Mouse (Mus musculus): ENCODE results near the gene Ccdc73. TPM values are rescaled to one million over a fixed set of nuclear protein-coding genes. Genes with fewer than 3 reads are reported as not detected.

Gene Ccdc73
- total and polyA plus RNA-seq, 3 experiments: 0.08 to 0.43 TPM; not detected in 1

DNA sequence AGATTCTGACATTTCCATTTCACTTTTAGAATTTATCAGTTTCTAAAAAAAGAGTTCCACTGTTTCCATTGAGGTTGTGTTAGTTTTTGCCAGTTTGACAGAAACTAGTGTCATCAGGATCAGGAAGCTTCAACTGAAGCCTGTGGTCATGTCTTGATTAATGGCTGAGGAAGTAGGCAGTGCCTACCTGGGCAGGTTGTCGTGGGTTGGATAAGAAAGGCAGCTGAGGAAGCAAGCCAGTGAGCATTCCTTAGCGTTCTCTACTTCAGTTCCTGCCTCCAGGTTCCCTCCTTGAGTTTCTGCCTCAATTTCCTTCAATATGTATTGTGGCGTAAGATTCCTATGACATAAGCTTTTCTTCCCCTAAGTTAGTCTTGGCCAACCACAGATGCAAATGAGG is 118.2 kb downstream of the Ccdc73 start:
- H3K27ac ChIP-seq (ENCODE audit: control insufficient read depth, low read depth, low read length): no peak overlapping the region
- H3K27me3 ChIP-seq (ENCODE audit: control insufficient read depth in 1 of 2, insufficient read depth in 2 of 2, low read length in 2 of 2): peaks cover 5 to 8% of the 10 kb centered on the region in 2 experiments
- H3K9me3 ChIP-seq (replicated peaks; ENCODE audit: insufficient read depth, low read length): no peaks in the 10 kb centered on the region
- H3K79me2 ChIP-seq (ENCODE audit: control insufficient read depth, insufficient read depth, low read length, poor library complexity): no peaks in the 10 kb centered on the region
- H3K9ac ChIP-seq (ENCODE audit: control insufficient read depth, low read depth, low read length, poor library complexity, severe bottlenecking): no peak overlapping the region
- no peak for TF ChIP-seq ETS1 (IDR thresholded peaks at IDR 0.05; ENCODE audit: low read depth, low read length)
- no peak for TF ChIP-seq TCF12 (IDR thresholded peaks at IDR 0.05; ENCODE audit: low read depth, low read length)
- no peak for TF ChIP-seq TAL1 (IDR thresholded peaks at IDR 0.05; ENCODE audit: low read length)
- TF ChIP-seq TBP (IDR thresholded peaks at IDR 0.05; ENCODE audit: low read depth, low read length): no peak
- no peak for TF ChIP-seq MYC (IDR thresholded peaks at IDR 0.05; ENCODE audit: low read depth, low read length)
- no peak for TF ChIP-seq POLR2AphosphoS2 (IDR thresholded peaks at IDR 0.05; ENCODE audit: low read length)
- TF ChIP-seq GATA1 (IDR thresholded peaks at IDR 0.05; ENCODE audit: low read depth, low read length): no peak
- no peak for TF ChIP-seq CHD1 (IDR thresholded peaks at IDR 0.05; ENCODE audit: low read depth, low read length)
- no peak for TF ChIP-seq POLR2A (IDR thresholded peaks at IDR 0.05; ENCODE audit: control insufficient read depth in 1 of 2, insufficient read depth in 1 of 2, low read depth in 1 of 2, low read length in 2 of 2, poor library complexity in 1 of 2)
- no peak for TF ChIP-seq CHD2 (IDR thresholded peaks at IDR 0.05; ENCODE audit: low read length)
- TF ChIP-seq MAFK (IDR thresholded peaks at IDR 0.05; ENCODE audit: borderline replicate concordance, low read depth, low read length): no peak
- no peak for TF ChIP-seq HCFC1 (IDR thresholded peaks at IDR 0.05; ENCODE audit: low read depth, low read length)
- no peak for TF ChIP-seq GABPA (IDR thresholded peaks at IDR 0.05; ENCODE audit: low read depth, low read length)
- no peak for TF ChIP-seq KAT2A (conservative IDR thresholded peaks at IDR 0.05; ENCODE audit: low read depth, low read length)
- no peak for TF ChIP-seq BHLHE40 (IDR thresholded peaks at IDR 0.05; ENCODE audit: borderline replicate concordance, low read depth, low read length)
- TF ChIP-seq MXI1 (IDR thresholded peaks at IDR 0.05; ENCODE audit: low read depth, low read length): no peak
- TF ChIP-seq MAX (IDR thresholded peaks at IDR 0.05; ENCODE audit: low read length): no peak
- no peak overlapping the region for H3K4me3 ChIP-seq (ENCODE audit: control insufficient read depth in 1 of 2, insufficient read depth in 1 of 2, low read depth in 2 of 2, low read length in 2 of 2)
- DNase-seq (ENCODE audit: low read depth, low spot score): no peak
- no peaks in the 10 kb centered on the region for H3K36me3 ChIP-seq (ENCODE audit: control insufficient read depth in 1 of 2, insufficient read depth in 2 of 2, low read length in 2 of 2)
- H3K4me1 ChIP-seq (ENCODE audit: control insufficient read depth in 1 of 2, insufficient read depth in 2 of 2, low read length in 2 of 2): no peaks in the 10 kb centered on the region

DNA sequence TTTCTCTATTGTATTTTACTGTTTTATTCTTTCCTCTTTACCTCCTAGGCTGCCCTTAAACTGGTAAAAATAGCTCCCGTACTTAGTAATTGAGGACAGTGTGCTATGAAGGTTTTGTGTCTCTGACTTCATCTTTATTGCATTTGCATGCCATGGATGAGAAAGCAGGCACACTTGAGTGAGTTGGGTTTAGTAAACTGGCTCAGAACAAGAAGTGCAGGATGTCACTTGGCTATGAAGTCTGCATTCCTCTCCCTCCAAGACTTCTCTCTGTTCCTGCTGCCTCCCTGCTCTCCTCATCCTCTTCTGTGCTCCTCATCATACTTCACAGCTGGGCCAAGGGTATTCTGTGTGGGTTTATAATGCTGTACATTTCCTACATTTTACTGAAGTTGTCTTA is 121.4 kb downstream of the Ccdc73 start:
- Histone ChIP-seq H3K9me3 (replicated peaks; ENCODE audit: insufficient read depth, low read length) (no peaks in the 10 kb centered on the region), H3K9ac (ENCODE audit: control insufficient read depth, low read depth, low read length, poor library complexity, severe bottlenecking) (no peak overlapping the region), H3K27me3 (ENCODE audit: control insufficient read depth in 1 of 2, insufficient read depth in 2 of 2, low read length in 2 of 2) (no peaks in the 10 kb centered on the region; a peak in 1 of 4 replicates), H3K4me1 (ENCODE audit: control insufficient read depth in 1 of 2, insufficient read depth in 2 of 2, low read length in 2 of 2) (no peaks in the 10 kb centered on the region), H3K4me3 (ENCODE audit: control insufficient read depth in 1 of 2, insufficient read depth in 1 of 2, low read depth in 2 of 2, low read length in 2 of 2) (no peak overlapping the region), H3K79me2 (ENCODE audit: control insufficient read depth, insufficient read depth, low read length, poor library complexity) (no peaks in the 10 kb centered on the region), H3K36me3 (ENCODE audit: control insufficient read depth in 1 of 2, insufficient read depth in 2 of 2, low read length in 2 of 2) (no peaks in the 10 kb centered on the region; a peak in 1 of 4 replicates), H3K27ac (ENCODE audit: control insufficient read depth, low read depth, low read length) (no peak overlapping the region)
- TF ChIP-seq ZNF384 (IDR thresholded peaks at IDR 0.05; ENCODE audit: low read depth, low read length) (no peak), ZC3H11A (IDR thresholded peaks at IDR 0.05; ENCODE audit: low read depth, low read length) (no peak), RAD21 (IDR thresholded peaks at IDR 0.05; ENCODE audit: low read depth, low read length) (no peak), ZKSCAN1 (IDR thresholded peaks at IDR 0.05; ENCODE audit: low read depth, low read length) (no peak), CHD2 (IDR thresholded peaks at IDR 0.05; ENCODE audit: low read length) (no peak), MAX (IDR thresholded peaks at IDR 0.05; ENCODE audit: low read length) (no peak), ETS1 (IDR thresholded peaks at IDR 0.05; ENCODE audit: low read depth, low read length) (no peak), E2F4 (IDR thresholded peaks at IDR 0.05; ENCODE audit: borderline replicate concordance, low read depth, low read length) (no peak), JUND (IDR thresholded peaks at IDR 0.05; ENCODE audit: low read depth, low read length) (no peak), HCFC1 (IDR thresholded peaks at IDR 0.05; ENCODE audit: low read depth, low read length) (no peak), POLR2A (IDR thresholded peaks at IDR 0.05; ENCODE audit: control insufficient read depth in 1 of 2, insufficient read depth in 1 of 2, low read depth in 1 of 2, low read length in 2 of 2, poor library complexity in 1 of 2) (no peak), NELFE (IDR thresholded peaks at IDR 0.05; ENCODE audit: low read depth, low read length) (no peak), SIN3A (IDR thresholded peaks at IDR 0.05; ENCODE audit: low read length) (no peak), POLR2AphosphoS5 (IDR thresholded peaks at IDR 0.05; ENCODE audit: borderline replicate concordance, low read depth, low read length) (no peak)
- no peak for DNase-seq (ENCODE audit: low read depth, low spot score)

Measured in MEL (cell line).